Comparison of ENCODE assay signal across 24 mouse cellular contexts in the genomic region with DNA sequence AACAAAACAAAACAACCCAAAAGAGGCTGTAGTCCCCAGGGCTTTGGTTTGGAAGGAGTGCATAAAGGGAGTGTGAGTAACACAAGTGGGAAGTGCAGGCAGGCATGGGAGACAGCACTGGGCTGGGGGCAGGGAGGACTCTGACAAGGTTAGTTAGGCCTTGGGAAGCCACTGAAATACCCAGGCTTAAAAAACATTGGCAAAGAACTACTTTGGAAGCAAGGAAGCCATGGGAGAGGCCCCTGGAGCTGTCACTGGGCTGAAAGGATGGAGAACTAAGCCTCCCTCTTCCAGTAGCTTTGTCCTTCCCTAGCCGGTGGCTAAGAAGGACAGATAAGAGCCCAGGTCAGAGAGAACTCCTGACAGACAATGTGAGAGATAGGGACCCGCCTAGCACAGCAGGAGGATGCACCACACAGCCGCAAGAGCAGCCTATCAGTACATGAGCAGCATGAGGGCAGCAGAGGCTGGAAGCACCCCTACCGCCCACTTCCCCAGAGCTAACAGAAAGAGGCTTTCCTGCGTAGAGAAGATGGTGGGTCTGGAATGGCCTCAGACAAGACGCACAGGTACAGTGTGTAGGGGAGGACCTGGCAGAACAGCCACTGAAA. TPM values are rescaled to one million over a fixed set of nuclear protein-coding genes. Genes with fewer than 3 reads are reported as not detected.
DNase-seq lines count a peak whose midpoint lies in the region; ATAC-seq lines count a peak whose summit lies in the region.
"Had no signal": no experiment of that assay in that cellular context is flagged by ENCODE, and none has a peak within 500 bp of the region (broad histone marks: within the 10 kb centered on the region; RNA-seq: fewer than 3 reads in every experiment).

No protein-coding gene starts in this region.

- H3K27me3 ChIP-seq in limb, embryonic 10.5 days (ENCODE audit: low read depth, poor library complexity, severe bottlenecking), result no peaks in the 10 kb centered on the region
- H3K27me3 ChIP-seq: embryonic facial prominence, embryonic 13.5 days; hindbrain, embryonic 12.5 days; intestine, embryonic 15.5 days; limb, embryonic 15.5 days; midbrain, embryonic 15.5 days had no signal

- ATAC-seq in erythroid progenitor cell, adult 5-6 weeks (replicated peaks; ENCODE audit: low FRiP score, poor library complexity, severe bottlenecking), result peak; percentile 35; the same call in 1 of the 2 replicates
- ATAC-seq in megakaryocyte, adult 5-6 weeks (ENCODE audit: poor library complexity, severe bottlenecking), result peak; percentile 47; the same call in 1 of the 2 replicates
- ATAC-seq: intestine, embryonic 15.5 days; midbrain, embryonic 15.5 days had no signal

- peaks cover 26% of the 10 kb centered on the region for H3K4me1 ChIP-seq in limb, embryonic 10.5 days

- H3K36me3 ChIP-seq in limb, embryonic 10.5 days, result peaks cover 88% of the 10 kb centered on the region

- no peak overlapping the region for H3K4me3 ChIP-seq in limb, embryonic 10.5 days
- H3K4me3 ChIP-seq: embryonic facial prominence, embryonic 13.5 days; hindbrain, embryonic 12.5 days; intestine, embryonic 15.5 days; limb, embryonic 15.5 days; midbrain, embryonic 15.5 days had no signal

- no peak overlapping the region for H3K27ac ChIP-seq in limb, embryonic 10.5 days
- H3K27ac ChIP-seq: embryonic facial prominence, embryonic 13.5 days; hindbrain, embryonic 12.5 days; intestine, embryonic 15.5 days; limb, embryonic 15.5 days; midbrain, embryonic 15.5 days; stomach, postnatal 0 days had no signal

- 80% methylated on average over 6 of the region's 6 CpGs for WGBS in limb, embryonic 10.5 days

- no peaks in the 10 kb centered on the region for H3K9me3 ChIP-seq in limb, embryonic 10.5 days (replicated peaks)
- H3K9me3 ChIP-seq: embryonic facial prominence, embryonic 13.5 days; hindbrain, embryonic 12.5 days; intestine, embryonic 15.5 days; limb, embryonic 15.5 days; midbrain, embryonic 15.5 days had no signal

- DNase-seq in heart, adult 11 months, result peak; percentile 78
- DNase-seq in heart, adult 8-10 months (ENCODE audit: low spot score), result no peak
- peak; percentile 72 for DNase-seq in adrenal gland, postnatal 10 days
- no peak for DNase-seq in lung, postnatal 10 days
- no peak for DNase-seq in limb, embryonic 10.5 days (ENCODE audit: low spot score)
- no peak for DNase-seq in T-cell, adult 2 months (ENCODE audit: low spot score)
- DNase-seq: cerebellum, adult 11-12 months; thymus, postnatal 14 days had no signal

RNA-seq across cellular contexts. Expression of gene Ndufa10, which starts 32.1 kb away (rescaled TPM):
- total RNA-seq in heart, adult 8-10 months (2022), result 1,000 to 10,000 TPM in 2 of 4 experiments, 100 to 1,000 TPM in 2; 926 to 1,166 (median 1,047) TPM
- 100 to 1,000 TPM; 653 to 741 TPM for total RNA-seq in adrenal gland, postnatal 10 days (2021)
- total RNA-seq in erythroid progenitor cell, adult 5-6 weeks (2015; ENCODE audit: low replicate concordance), result 27.2 and 39.6 TPM in 2 replicates
- 25.0 and 28.8 TPM in 2 replicates for total RNA-seq in erythroid progenitor cell, adult 5-6 weeks (2017; ENCODE audit: low replicate concordance)
- 112 TPM in 2 replicates for total RNA-seq in megakaryocyte, adult 5-6 weeks (2015)
- total RNA-seq in megakaryocyte, adult 5-6 weeks (2017), result 72.1 and 76.6 TPM in 2 replicates
- polyA plus RNA-seq in limb, embryonic 10.5 days (2016; fragmentation: Nextera tagmentation; extraction: Ambion mirVana), result 311 and 325 TPM in 2 replicates

RNA-seq across cellular contexts. Expression of gene Olfr1416, which starts 43.4 kb away (rescaled TPM):
- not detected for total RNA-seq in heart, adult 8-10 months (2022)
- not detected for total RNA-seq in adrenal gland, postnatal 10 days (2021)
- not detected in 2 replicates for total RNA-seq in erythroid progenitor cell, adult 5-6 weeks (2015; ENCODE audit: low replicate concordance)
- not detected in 2 replicates for total RNA-seq in erythroid progenitor cell, adult 5-6 weeks (2017; ENCODE audit: low replicate concordance)
- not detected in 2 replicates for total RNA-seq in megakaryocyte, adult 5-6 weeks (2015)
- not detected in 2 replicates for total RNA-seq in megakaryocyte, adult 5-6 weeks (2017)
- polyA plus RNA-seq in limb, embryonic 10.5 days (2016; fragmentation: Nextera tagmentation; extraction: Ambion mirVana), result not detected in 2 replicates
- total RNA-seq: adrenal gland, postnatal 4 days; left cerebral cortex, postnatal 10 days had no signal
- polyA plus RNA-seq: embryonic facial prominence, embryonic 13.5 days; forebrain, embryonic 11.5 days; frontal cortex, adult 2 months; gonadal fat pad, adult 2 months; heart, embryonic 16.5 days; hindbrain, embryonic 12.5 days; intestine, embryonic 15.5 days; kidney, embryonic 16.5 days; limb, embryonic 15.5 days; midbrain, embryonic 15.5 days; neural tube, embryonic 11.5 days; stomach, postnatal 0 days had no signal

RNA-seq across cellular contexts. Expression of gene Olfr1415, which starts 54.3 kb away (rescaled TPM):
- not detected for total RNA-seq in heart, adult 8-10 months (2022)
- not detected for total RNA-seq in adrenal gland, postnatal 10 days (2021)
- not detected in 2 replicates for total RNA-seq in erythroid progenitor cell, adult 5-6 weeks (2015; ENCODE audit: low replicate concordance)
- total RNA-seq in erythroid progenitor cell, adult 5-6 weeks (2017; ENCODE audit: low replicate concordance), result not detected in 2 replicates
- total RNA-seq in megakaryocyte, adult 5-6 weeks (2015), result not detected in 2 replicates
- not detected in 2 replicates for total RNA-seq in megakaryocyte, adult 5-6 weeks (2017)
- polyA plus RNA-seq in limb, embryonic 10.5 days (2016; fragmentation: Nextera tagmentation; extraction: Ambion mirVana), result not detected in 2 replicates
- total RNA-seq: adrenal gland, postnatal 4 days; left cerebral cortex, postnatal 10 days had no signal
- polyA plus RNA-seq: embryonic facial prominence, embryonic 13.5 days; forebrain, embryonic 11.5 days; frontal cortex, adult 2 months; gonadal fat pad, adult 2 months; heart, embryonic 16.5 days; hindbrain, embryonic 12.5 days; intestine, embryonic 15.5 days; kidney, embryonic 16.5 days; limb, embryonic 15.5 days; midbrain, embryonic 15.5 days; neural tube, embryonic 11.5 days; stomach, postnatal 0 days had no signal

Comparison
In these comparisons a context has a peak if more than half of its experiments do, and no peak if none do; other contexts are left out.
1. DNase-seq: peak in heart, adult 11 months (single experiment) and adrenal gland, postnatal 10 days (single experiment); none in heart, adult 8-10 months (single experiment), lung, postnatal 10 days (single experiment), limb, embryonic 10.5 days (single experiment) and T-cell, adult 2 months (single experiment).
2. RNA of gene Ndufa10, which starts 32.1 kb away (total RNA-seq): 926 to 1,166 TPM in heart, adult 8-10 months and 653 to 741 TPM in adrenal gland, postnatal 10 days; 72.1 to 112 TPM in megakaryocyte, adult 5-6 weeks and 25.0 to 39.6 TPM in erythroid progenitor cell, adult 5-6 weeks; every median in the first group is over 4 times any median in the second.